Mouse (Mus musculus) hindbrain, embryonic 11.5 days (tissue): Measurements from ENCODE around the gene Cct5. TPM values are rescaled to one million over a fixed set of nuclear protein-coding genes. Genes with fewer than 3 reads are reported as not detected.

Experiments used
- ATAC-seq: fragments of 200-750 bp; cut with Nextera tagmentation; 2 replicates; pipeline ENCODE4 v1.8.0; 2017; ENCODE audit warnings: mild to moderate bottlenecking, moderate TSS enrichment, moderate library complexity; ENCODE audit not compliant: low FRiP score
- DNase-seq: peaks from one replicate; pipeline ENCODE4 v3.0.0-alpha.2; 2015; ENCODE audit warnings: low spot score
- H3K27ac ChIP-seq: fragments of 300-500 bp; sonication (generic); 2 replicates; pipeline ENCODE4 v1.5.1; 2014; ENCODE audit warnings: mild to moderate bottlenecking, low read depth, low read length
- H3K27me3 ChIP-seq: fragments of 300-500 bp; sonication (generic); 2 replicates; pipeline ENCODE4 v1.6.1; 2014; ENCODE audit warnings: mild to moderate bottlenecking, low read length, moderate library complexity, mixed read lengths; ENCODE audit not compliant: control insufficient read depth, insufficient read depth
- H3K36me3 ChIP-seq: fragments of 300-500 bp; sonication (generic); 2 replicates; pipeline ENCODE4 v1.6.1; 2014; ENCODE audit warnings: mild to moderate bottlenecking, low read length, moderate library complexity, mixed read lengths; ENCODE audit not compliant: control insufficient read depth, insufficient read depth
- H3K4me1 ChIP-seq: fragments of 300-500 bp; sonication (generic); replicated peaks from 2 replicates; pipeline ENCODE4 v1.6.1; 2014; ENCODE audit warnings: low read length, mixed read lengths; ENCODE audit not compliant: control insufficient read depth, insufficient read depth
- H3K4me2 ChIP-seq: fragments of 300-500 bp; sonication (generic); replicated peaks from 2 replicates; pipeline ENCODE4 v1.6.1; 2014; ENCODE audit warnings: mild to moderate bottlenecking, low read depth, low read length
- H3K4me3 ChIP-seq: fragments of 300-500 bp; sonication (generic); 2 replicates; pipeline ENCODE4 v1.5.1; 2014; ENCODE audit warnings: low read depth, low read length
- H3K9ac ChIP-seq: fragments of 300-500 bp; sonication (generic); 2 replicates; pipeline ENCODE4 v1.6.1; 2014; ENCODE audit warnings: low read depth, low read length
- H3K9me3 ChIP-seq: fragments of 300-500 bp; sonication (generic); 2 replicates; pipeline ENCODE4 v1.6.1; 2016; ENCODE audit warnings: low read length; ENCODE audit not compliant: control insufficient read depth
- WGBS: fragments of 180-500 bp; shearing (Covaris S2); extraction: QIAGEN DNeasy Blood & Tissue Kit; methylation state at CpG from one replicate; pipeline ENCODE4 v1.1.7; 2014; 5-methylcytosine and 5-hydroxymethylcytosine counted together
- polyA plus RNA-seq: library from polyadenylated mRNA; unstranded; fragments of >200 nt; fragmentation: Nextera tagmentation; extraction: Ambion mirVana; gene quantifications from 2 replicates; pipeline ENCODE4 v1.2.1, GENCODE M21; 2014

Cct5 gene
- polyA plus RNA-seq, 1 experiment from 2014 or later = 721 TPM

- 61% methylated on average over 5 of the region's 5 CpGs for WGBS
- Histone ChIP-seq H3K4me1 (no peaks in the 10 kb centered on the region), H3K4me2 (no peak overlapping the region), H3K4me3 (no peak overlapping the region), H3K27ac (no peak overlapping the region), H3K9me3 (no peaks in the 10 kb centered on the region), H3K27me3 (no peaks in the 10 kb centered on the region), H3K36me3 (no peaks in the 10 kb centered on the region), H3K9ac (no peak overlapping the region)
- ATAC-seq (no peak), DNase-seq (no peak)
These were observed 25.5 kb downstream of the Cct5 start for GRCm38 (mm10) chr15:31576076-31576475.

- no peak for ATAC-seq
- no peak for DNase-seq
- H3K27me3 ChIP-seq = no peaks in the 10 kb centered on the region
- H3K9me3 ChIP-seq = no peaks in the 10 kb centered on the region
- H3K36me3 ChIP-seq = no peaks in the 10 kb centered on the region
- 0 out of 2 replicates have a peak, but pooled peaks cover 2% of the 10 kb centered on the region for H3K4me1 ChIP-seq
- H3K9ac ChIP-seq = no peak overlapping the region
- H3K27ac ChIP-seq = no peak overlapping the region
- no peak overlapping the region for H3K4me3 ChIP-seq
- H3K4me2 ChIP-seq = no peak overlapping the region
These were observed 27.9 kb downstream of the Cct5 start for GRCm38 (mm10) chr15:31573692-31574091.

DNA sequence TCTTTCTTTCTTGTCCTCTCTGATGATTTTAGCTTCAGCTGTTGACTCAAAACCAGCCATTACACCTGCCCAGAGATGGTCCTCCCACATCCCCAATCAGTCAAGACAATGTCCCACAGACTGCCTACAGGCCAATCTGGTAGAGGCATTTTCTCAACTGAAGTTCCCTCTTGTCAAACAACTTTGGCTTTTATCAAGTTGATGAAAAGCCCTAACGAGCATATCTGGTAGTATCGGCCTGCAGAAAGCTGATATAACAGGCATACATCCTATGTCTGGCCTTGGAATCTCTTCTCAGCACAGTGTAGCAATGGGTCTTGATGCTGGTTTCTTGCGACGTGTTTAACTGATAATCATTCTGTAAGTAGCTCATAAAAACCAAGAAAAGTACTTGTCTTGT is 28.3 kb downstream of the Cct5 start:
- WGBS = 89% methylated on average over 4 of the region's 4 CpGs
- H3K4me3 ChIP-seq = no peak overlapping the region
- H3K9ac ChIP-seq = no peak overlapping the region
- H3K4me2 ChIP-seq = no peak overlapping the region
- no peaks in the 10 kb centered on the region for H3K36me3 ChIP-seq
- H3K4me1 ChIP-seq = 0 out of 2 replicates have a peak, but pooled peaks cover 2% of the 10 kb centered on the region
- no peak overlapping the region for H3K27ac ChIP-seq
- H3K27me3 ChIP-seq = no peaks in the 10 kb centered on the region
- DNase-seq = no peak
- no peak for ATAC-seq
- H3K9me3 ChIP-seq = no peaks in the 10 kb centered on the region

GRCm38 (mm10) chr15:31571906-31572722 is 29.5 kb downstream of the Cct5 start:
- H3K27me3 ChIP-seq = no peaks in the 10 kb centered on the region
- no peak overlapping the region for H3K4me2 ChIP-seq
- no peak for ATAC-seq
- no peaks in the 10 kb centered on the region for H3K9me3 ChIP-seq
- 0 out of 2 replicates have a peak, but pooled peaks cover 2% of the 10 kb centered on the region for H3K4me1 ChIP-seq
- H3K9ac ChIP-seq = no peak overlapping the region
- H3K4me3 ChIP-seq = no peak overlapping the region
- no peaks in the 10 kb centered on the region for H3K36me3 ChIP-seq
- H3K27ac ChIP-seq = no peak overlapping the region
- WGBS = 86% methylated on average over 16 of the region's 16 CpGs
- no peak for DNase-seq

DNA sequence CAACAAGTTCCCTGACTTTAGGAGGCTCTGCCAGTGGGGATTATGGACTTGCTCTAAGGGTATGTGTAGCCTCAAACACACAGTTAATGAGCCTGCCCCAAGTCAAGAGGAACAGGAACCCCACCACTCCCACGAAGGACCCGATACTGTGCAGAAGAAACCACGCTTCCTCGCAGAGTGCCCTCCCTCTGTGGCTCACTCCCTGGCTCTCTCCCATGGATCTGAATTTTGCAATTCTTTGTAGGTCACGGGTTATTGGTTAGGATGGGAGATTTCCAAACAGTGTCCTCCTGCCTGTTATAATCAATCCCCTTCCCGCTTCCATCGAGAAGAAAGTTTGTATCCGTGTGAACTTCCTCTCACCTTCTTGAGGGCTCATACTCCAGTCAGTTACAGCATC is 30.6 kb downstream of the Cct5 start:
- WGBS = 90% methylated on average over 8 of the region's 8 CpGs
- no peak overlapping the region for H3K9ac ChIP-seq
- ATAC-seq (no peak), DNase-seq (no peak)
- no peak overlapping the region for H3K4me3 ChIP-seq
- H3K9me3 ChIP-seq = no peaks in the 10 kb centered on the region
- H3K27ac ChIP-seq = no peak overlapping the region
- H3K4me1 ChIP-seq = 0 out of 2 replicates have a peak, but pooled peaks cover 2% of the 10 kb centered on the region
- H3K27me3 ChIP-seq = no peaks in the 10 kb centered on the region
- H3K36me3 ChIP-seq = no peaks in the 10 kb centered on the region
- no peak overlapping the region for H3K4me2 ChIP-seq

- no peaks in the 10 kb centered on the region for H3K9me3 ChIP-seq
- WGBS = 75% methylated on average over 9 of the region's 9 CpGs
- no peak overlapping the region for H3K4me3 ChIP-seq
- H3K9ac ChIP-seq = no peak overlapping the region
- H3K4me1 ChIP-seq = 0 out of 2 replicates have a peak, but pooled peaks cover 2% of the 10 kb centered on the region
- H3K27ac ChIP-seq = no peak overlapping the region
- no peaks in the 10 kb centered on the region for H3K27me3 ChIP-seq
- no peak overlapping the region for H3K4me2 ChIP-seq
- ATAC-seq (no peak), DNase-seq (no peak)
- H3K36me3 ChIP-seq = no peaks in the 10 kb centered on the region
These were observed 32.1 kb downstream of the Cct5 start for GRCm38 (mm10) chr15:31569325-31570022.

DNA sequence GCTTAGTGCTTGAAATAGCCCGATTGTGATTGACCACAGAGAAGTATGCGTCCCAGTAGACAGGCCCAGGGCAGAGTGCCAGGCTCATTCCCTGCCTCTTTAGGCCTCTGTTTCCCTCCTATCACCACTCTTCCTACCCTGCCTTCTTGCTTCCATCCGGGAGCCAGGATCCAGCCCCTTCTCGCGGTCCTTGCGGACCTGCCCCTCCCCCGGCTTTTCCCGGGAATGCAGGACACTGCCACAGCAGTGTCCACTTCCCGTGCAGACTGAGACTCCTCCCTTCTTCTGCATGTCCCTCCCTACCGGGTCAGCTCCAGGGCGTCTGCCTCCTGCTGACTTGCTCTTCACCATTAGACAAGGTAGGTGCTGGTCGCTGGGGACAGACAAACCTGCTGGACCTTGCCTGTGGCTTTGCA is 33.0 kb downstream of the Cct5 start:
- Histone ChIP-seq H3K9ac (no peak overlapping the region), H3K4me1 (0 out of 2 replicates have a peak, but pooled peaks cover 2% of the 10 kb centered on the region), H3K9me3 (no peaks in the 10 kb centered on the region), H3K4me3 (no peak overlapping the region), H3K27ac (no peak overlapping the region), H3K27me3 (no peaks in the 10 kb centered on the region), H3K36me3 (no peaks in the 10 kb centered on the region), H3K4me2 (no peak overlapping the region)
- peak; percentile 45; the same call in 1 of the 2 replicates for ATAC-seq
- no peak for DNase-seq
- 19% methylated on average over 12 of the region's 12 CpGs for WGBS

- DNase-seq (no peak), ATAC-seq (no peak)
- Histone ChIP-seq H3K27ac (no peak overlapping the region), H3K9ac (no peak overlapping the region), H3K9me3 (no peaks in the 10 kb centered on the region), H3K4me1 (0 out of 2 replicates have a peak, but pooled peaks cover 2% of the 10 kb centered on the region), H3K36me3 (no peaks in the 10 kb centered on the region), H3K27me3 (no peaks in the 10 kb centered on the region), H3K4me3 (no peak overlapping the region), H3K4me2 (no peak overlapping the region)
- 68% methylated on average over 7 of the region's 7 CpGs for WGBS
These were observed 34.2 kb downstream of the Cct5 start for GRCm38 (mm10) chr15:31567431-31567830.
